Mouse (Mus musculus) C2C12 (cell line): ENCODE results near the gene Zc3h12a. TPM values are rescaled to one million over a fixed set of nuclear protein-coding genes. Genes with fewer than 3 reads are reported as not detected.

Experiments used
- H3K27me3 ChIP-seq: one replicate; pipeline ENCODE4 v1.6.1; 2011; ENCODE audit not compliant: control insufficient read depth, insufficient read depth, insufficient read length
- H3K36me3 ChIP-seq: one replicate; pipeline ENCODE4 v1.6.1; 2011; ENCODE audit not compliant: control insufficient read depth, insufficient read depth
- H3K4me3 ChIP-seq: one replicate; pipeline ENCODE4 v1.5.1; 2011; ENCODE audit warnings: mild to moderate bottlenecking, control low read depth; ENCODE audit not compliant: poor library complexity, insufficient read depth, severe bottlenecking
- H3K79me2 ChIP-seq: one replicate; pipeline ENCODE4 v1.6.1; 2011; ENCODE audit not compliant: control insufficient read depth, insufficient read depth
- H3K79me3 ChIP-seq: one replicate; pipeline ENCODE4 v1.6.1; 2011; ENCODE audit warnings: low read depth, control low read depth
- H3ac ChIP-seq: one replicate; pipeline ENCODE3; 2011; ENCODE audit warnings: low read depth; ENCODE audit not compliant: control insufficient read depth, insufficient read length
- CEBPB ChIP-seq: IDR thresholded peaks from one replicate; pipeline ENCODE4 v1.6.1; 2011; ENCODE audit warnings: low read depth, mild to moderate bottlenecking, control low read depth, moderate library complexity
- CTCF ChIP-seq: IDR thresholded peaks from one replicate; pipeline ENCODE4 v1.5.1; 2011; ENCODE audit not compliant: control insufficient read depth, insufficient read depth, insufficient read length
- FOSL1 ChIP-seq: IDR thresholded peaks from one replicate; pipeline ENCODE4 v1.8.0; 2011; ENCODE audit warnings: mild to moderate bottlenecking, low read length; ENCODE audit not compliant: poor library complexity, insufficient read depth, severe bottlenecking
- MAX ChIP-seq: IDR thresholded peaks from one replicate; pipeline ENCODE4 v1.6.1; 2011; ENCODE audit warnings: mild to moderate bottlenecking, control low read depth
- MYOD1 ChIP-seq: IDR thresholded peaks from one replicate; pipeline ENCODE4 v1.6.1; 2011; ENCODE audit warnings: low read depth; ENCODE audit not compliant: control insufficient read depth, insufficient read length
- MYOG ChIP-seq: IDR thresholded peaks from one replicate; pipeline ENCODE4 v1.6.1; 2011; ENCODE audit not compliant: control insufficient read depth, insufficient read length; ENCODE audit errors: extremely low read depth
- USF1 ChIP-seq: IDR thresholded peaks from one replicate; pipeline ENCODE4 v1.6.1; 2011; ENCODE audit warnings: low read depth, mild to moderate bottlenecking, control low read depth, moderate library complexity
- polyA plus RNA-seq: library from polyadenylated mRNA; unstranded; fragments of >200 nt; fragmentation: generic; extraction: Trizol; gene quantifications from one replicate; pipeline ENCODE4 v1.2.1, GENCODE M21; 2012; ENCODE audit warnings: missing spikeins

Zc3h12a gene
- polyA plus RNA-seq, 1 experiment = 6.7 TPM

GRCm38 (mm10) chr4:125144627-125145026 is 17.0 kb upstream of the Zc3h12a start:
- TF ChIP-seq CTCF = no peak
- TF ChIP-seq USF1 = no peak
- TF ChIP-seq FOSL1 = no peak
- TF ChIP-seq CEBPB = no peak
- no peak for TF ChIP-seq MYOG
- TF ChIP-seq MYOD1 = no peak
- TF ChIP-seq MAX = no peak
- H3K36me3 ChIP-seq = no peaks in the 10 kb centered on the region
- no peaks in the 10 kb centered on the region for H3K79me2 ChIP-seq
- H3K4me3 ChIP-seq = no peak overlapping the region
- no peak overlapping the region for H3ac ChIP-seq
- no peaks in the 10 kb centered on the region for H3K27me3 ChIP-seq
- H3K79me3 ChIP-seq = no peaks in the 10 kb centered on the region

GRCm38 (mm10) chr4:125144211-125144610 is 16.6 kb upstream of the Zc3h12a start:
- TF ChIP-seq MYOG = no peak
- TF ChIP-seq CTCF = no peak
- H3ac ChIP-seq = no peak overlapping the region
- H3K79me3 ChIP-seq = no peaks in the 10 kb centered on the region
- no peaks in the 10 kb centered on the region for H3K79me2 ChIP-seq
- H3K36me3 ChIP-seq = no peaks in the 10 kb centered on the region
- H3K4me3 ChIP-seq = no peak overlapping the region
- no peaks in the 10 kb centered on the region for H3K27me3 ChIP-seq

GRCm38 (mm10) chr4:125138321-125138720 is 10.7 kb upstream of the Zc3h12a start:
- Histone ChIP-seq H3ac (no peak overlapping the region), H3K36me3 (no peaks in the 10 kb centered on the region), H3K4me3 (no peak overlapping the region), H3K79me3 (no peaks in the 10 kb centered on the region), H3K79me2 (no peaks in the 10 kb centered on the region), H3K27me3 (no peaks in the 10 kb centered on the region)
- TF ChIP-seq CTCF (no peak), MAX (no peak), MYOG (no peak), MYOD1 (no peak), FOSL1 (no peak), CEBPB (no peak), USF1 (no peak)

- H3ac ChIP-seq = no peak overlapping the region
- H3K79me2 ChIP-seq = no peaks in the 10 kb centered on the region
- H3K79me3 ChIP-seq = no peaks in the 10 kb centered on the region
- TF ChIP-seq USF1 = no peak
- TF ChIP-seq MYOG = no peak
- TF ChIP-seq CTCF = no peak
- no peak for TF ChIP-seq MYOD1
- no peak for TF ChIP-seq FOSL1
- TF ChIP-seq MAX = no peak
- TF ChIP-seq CEBPB = no peak
- no peaks in the 10 kb centered on the region for H3K36me3 ChIP-seq
- H3K4me3 ChIP-seq = no peak overlapping the region
- H3K27me3 ChIP-seq = no peaks in the 10 kb centered on the region
These were observed 8.8 kb upstream of the Zc3h12a start for GRCm38 (mm10) chr4:125136303-125136888.

- H3K36me3 ChIP-seq = no peaks in the 10 kb centered on the region
- no peaks in the 10 kb centered on the region for H3K79me3 ChIP-seq
- H3ac ChIP-seq = no peak overlapping the region
- H3K27me3 ChIP-seq = no peaks in the 10 kb centered on the region
- no peak overlapping the region for H3K4me3 ChIP-seq
- no peaks in the 10 kb centered on the region for H3K79me2 ChIP-seq
- TF ChIP-seq CTCF (no peak), CEBPB (no peak), FOSL1 (no peak), USF1 (no peak), MYOD1 (no peak), MAX (no peak), MYOG (no peak)
These were observed 7.6 kb upstream of the Zc3h12a start for GRCm38 (mm10) chr4:125135076-125135855.

- Histone ChIP-seq H3K4me3 (no peak overlapping the region), H3ac (no peak overlapping the region), H3K27me3 (no peaks in the 10 kb centered on the region), H3K36me3 (no peaks in the 10 kb centered on the region), H3K79me2 (no peaks in the 10 kb centered on the region), H3K79me3 (no peaks in the 10 kb centered on the region)
- no peak for TF ChIP-seq MYOG
- TF ChIP-seq USF1 = no peak
- no peak for TF ChIP-seq MYOD1
- TF ChIP-seq CEBPB = no peak
- no peak for TF ChIP-seq CTCF
- TF ChIP-seq MAX = no peak
- no peak for TF ChIP-seq FOSL1
These were observed 7.0 kb upstream of the Zc3h12a start for GRCm38 (mm10) chr4:125134631-125135030.
